Mouse (Mus musculus) kidney, embryonic 15.5 days (tissue): ENCODE data around the gene Mief1. TPM values are rescaled to one million over a fixed set of nuclear protein-coding genes. Genes with fewer than 3 reads are reported as not detected.
A peak's percentile ranks its signal among the peaks of the same experiment; 100 is the strongest.

ENCODE experiments used
- ATAC-seq: fragments of 200-750 bp; cut with Nextera tagmentation; replicated peaks from 2 replicates; pipeline ENCODE4 v1.8.0; 2017; ENCODE audit warnings: moderate TSS enrichment; ENCODE audit not compliant: low FRiP score
- H3K27ac ChIP-seq: fragments of 300-500 bp; sonication (generic); 2 replicates; pipeline ENCODE4 v1.5.1; 2015; ENCODE audit warnings: mild to moderate bottlenecking, inconsistent platforms
- H3K27me3 ChIP-seq: fragments of 300-500 bp; sonication (generic); 2 replicates; pipeline ENCODE4 v1.6.1; 2015; ENCODE audit warnings: inconsistent platforms
- H3K36me3 ChIP-seq: fragments of 300-500 bp; sonication (generic); 2 replicates; pipeline ENCODE4 v1.6.1; 2015; ENCODE audit warnings: inconsistent platforms
- H3K4me1 ChIP-seq: fragments of 300-500 bp; sonication (generic); 2 replicates; pipeline ENCODE4 v1.6.1; 2015; ENCODE audit warnings: inconsistent platforms
- H3K4me2 ChIP-seq: fragments of 300-500 bp; sonication (generic); 2 replicates; pipeline ENCODE4 v1.6.1; 2015; ENCODE audit warnings: moderate library complexity, mild to moderate bottlenecking, inconsistent platforms
- H3K4me3 ChIP-seq: fragments of 300-500 bp; sonication (generic); replicated peaks from 2 replicates; pipeline ENCODE4 v1.5.1; 2015; ENCODE audit warnings: mild to moderate bottlenecking, inconsistent platforms
- H3K9ac ChIP-seq: fragments of 300-500 bp; sonication (generic); 2 replicates; pipeline ENCODE4 v1.6.1; 2015; ENCODE audit warnings: mild to moderate bottlenecking, inconsistent platforms
- H3K9me3 ChIP-seq: fragments of 300-500 bp; sonication (generic); replicated peaks from 2 replicates; pipeline ENCODE4 v1.6.1; 2016; ENCODE audit warnings: inconsistent platforms
- WGBS: fragments of 180-500 bp; shearing (Covaris S2); methylation state at CpG from one replicate; pipeline ENCODE4 v1.1.7; 2015; ENCODE audit warnings: mixed read lengths; 5-methylcytosine and 5-hydroxymethylcytosine counted together
- polyA plus RNA-seq: library from polyadenylated mRNA; unstranded; fragments of >200 nt; fragmentation: Nextera tagmentation; extraction: Ambion mirVana; gene quantifications from 2 replicates; pipeline ENCODE4 v1.2.1, GENCODE M21; 2015

Mief1 gene
- 35.3 and 37.6 TPM in 2 replicates for polyA plus RNA-seq

DNA sequence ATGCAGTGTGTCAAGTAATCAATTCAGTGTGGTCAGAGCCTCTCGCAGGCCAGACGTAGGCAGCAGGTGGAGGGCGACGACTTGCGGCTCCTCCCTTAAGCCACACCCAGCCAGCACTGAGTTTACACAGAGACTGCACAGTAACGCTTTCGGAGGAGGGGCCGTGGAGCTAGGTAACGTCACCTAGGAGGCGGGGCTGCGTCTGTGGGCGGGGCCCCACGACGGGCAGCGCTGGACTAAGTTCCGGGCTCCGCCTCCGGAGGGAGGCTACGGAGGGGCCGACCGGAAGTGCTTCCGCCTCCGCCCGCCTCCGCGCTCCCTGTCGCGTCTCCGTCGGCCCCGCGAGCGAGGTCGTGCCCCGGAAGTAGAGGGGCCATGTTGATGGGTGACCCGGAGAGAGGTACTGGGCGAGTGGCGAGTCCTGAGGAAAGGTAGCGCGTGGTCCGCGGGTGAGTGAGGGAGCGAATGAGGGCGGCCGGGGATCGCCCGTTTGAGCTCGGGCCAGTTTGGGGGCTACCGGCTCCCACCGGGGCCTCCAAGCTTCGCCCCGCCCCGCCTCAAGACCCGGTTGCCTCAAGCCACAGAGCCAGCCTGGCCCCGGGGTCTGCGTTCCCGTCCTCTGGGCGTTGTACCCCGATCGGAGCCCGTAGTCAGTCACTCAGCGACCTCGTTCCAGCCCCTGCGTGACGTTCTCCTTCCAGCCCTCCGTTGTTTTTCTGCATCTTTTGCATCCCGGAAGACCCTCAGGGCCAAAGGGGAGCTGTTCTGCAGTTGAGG, at the start of gene Mief1:
Mief1 (plus strand) TSS at position 286 of the 777 bp plus-strand sequence.
- peak within 1 kb of the TSS; percentile 93 for H3K27ac ChIP-seq
- peaks cover 34% of the 10 kb centered on the region for H3K36me3 ChIP-seq
- H3K4me1 ChIP-seq = peaks cover 20% of the 10 kb centered on the region
- peak; percentile 97 for ATAC-seq
- peak within 1 kb of the TSS; percentile 98 for H3K4me3 ChIP-seq
- H3K27me3 ChIP-seq = no peaks in the 10 kb centered on the region
- H3K9me3 ChIP-seq = no peaks in the 10 kb centered on the region
- under 1% methylated on average over 67 of the region's 67 CpGs for WGBS
- peak within 1 kb of the TSS; percentile 81 for H3K9ac ChIP-seq
- H3K4me2 ChIP-seq = peak within 1 kb of the TSS; percentile 75

DNA sequence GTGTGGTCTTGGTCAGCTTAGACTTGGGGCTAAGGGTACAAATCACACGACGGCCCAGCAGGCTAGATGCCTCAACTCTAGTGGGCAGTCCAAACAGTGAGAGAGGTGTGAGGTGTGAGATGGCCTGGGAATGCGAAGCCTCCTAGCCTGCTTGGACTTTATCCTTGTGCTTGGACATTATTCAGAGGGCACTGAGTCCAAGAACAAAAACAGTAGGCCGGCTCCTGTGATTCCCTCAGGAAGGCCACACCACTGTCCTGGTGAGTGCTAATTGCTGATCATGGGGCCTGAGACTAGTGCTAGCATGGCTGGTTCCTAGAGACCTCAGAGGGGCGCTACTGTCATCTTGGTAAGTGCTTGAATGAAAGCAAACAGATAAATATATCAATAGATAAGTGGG, 44.9 kb upstream of the Mief1 start:
- 77% methylated on average over 5 of the region's 5 CpGs for WGBS
- Histone ChIP-seq H3K4me2 (0 out of 2 replicates have a peak overlapping the region, but pooled peaks have one; percentile 2), H3K4me3 (no peak overlapping the region), H3K27me3 (no peaks in the 10 kb centered on the region), H3K9ac (no peak overlapping the region), H3K9me3 (no peaks in the 10 kb centered on the region), H3K4me1 (peaks cover 34% of the 10 kb centered on the region), H3K36me3 (no peaks in the 10 kb centered on the region), H3K27ac (0 out of 2 replicates have a peak overlapping the region, but pooled peaks have one; percentile 46)
- no peak for ATAC-seq

DNA sequence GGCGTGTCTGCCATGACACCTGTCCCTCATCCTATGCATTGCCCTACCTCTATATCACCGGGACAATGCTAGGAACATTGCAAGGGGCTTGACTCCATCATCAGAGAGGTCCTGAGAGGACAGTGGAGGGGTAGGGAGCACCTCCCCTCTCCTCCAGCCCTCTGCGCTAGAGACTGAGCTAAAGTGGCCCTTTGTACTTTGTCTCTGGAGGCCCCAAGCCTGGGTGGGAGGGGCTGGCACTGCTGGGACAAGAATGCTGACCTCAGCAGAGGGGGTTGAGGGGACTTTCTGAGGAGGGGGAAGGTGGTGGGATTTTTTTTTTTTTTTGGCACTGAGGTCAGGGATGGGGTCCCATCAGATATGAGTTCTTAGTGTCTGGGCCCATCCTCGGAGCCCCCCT, 43.7 kb upstream of the Mief1 start:
- Histone ChIP-seq H3K9me3 (no peaks in the 10 kb centered on the region), H3K36me3 (no peaks in the 10 kb centered on the region), H3K27me3 (no peaks in the 10 kb centered on the region), H3K4me1 (peaks cover 34% of the 10 kb centered on the region), H3K4me3 (no peak overlapping the region), H3K9ac (no peak overlapping the region), H3K4me2 (no peak overlapping the region), H3K27ac (peak overlapping the region; percentile 46; the same call in 1 of the 2 replicates)
- 0 out of 2 replicates have a peak, but pooled peaks have one; percentile 30 for ATAC-seq
- WGBS = 83% methylated on average over 4 of the region's 4 CpGs

DNA sequence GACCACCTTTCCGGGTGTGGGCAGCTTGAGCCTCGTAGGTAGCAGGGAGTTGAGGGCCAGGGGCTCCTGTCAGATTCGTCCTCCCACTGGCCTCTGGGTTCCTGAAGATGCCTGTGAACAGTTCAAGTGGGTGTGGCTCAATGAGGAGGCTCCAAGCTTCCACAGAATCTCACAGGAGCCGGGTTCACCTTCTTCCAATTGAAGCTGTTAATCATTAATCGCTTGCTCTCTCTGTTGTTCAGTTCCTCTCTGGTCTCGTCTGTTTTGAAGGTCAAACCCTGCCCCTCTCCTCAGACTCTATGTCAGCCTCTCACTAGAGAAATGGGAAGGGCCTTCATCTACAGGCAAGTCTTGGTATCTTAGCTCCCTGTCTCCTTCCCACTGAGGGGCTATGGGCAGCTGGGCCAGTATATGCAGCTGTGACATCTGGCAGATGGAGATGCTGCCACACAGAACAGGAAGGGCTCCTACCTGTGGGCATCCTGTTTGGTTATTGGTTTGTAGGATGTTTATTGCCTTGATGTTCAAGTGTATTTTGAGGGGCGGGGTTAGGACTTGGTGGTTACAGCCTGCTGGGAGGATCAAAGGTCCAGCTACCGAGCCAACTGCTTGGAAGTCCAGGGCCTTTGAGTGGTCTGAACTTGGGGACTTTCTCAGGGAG, 42.1 kb upstream of the Mief1 start:
- peak; percentile 71 for ATAC-seq
- no peaks in the 10 kb centered on the region for H3K27me3 ChIP-seq
- WGBS = 50% methylated on average over 8 of the region's 8 CpGs
- no peaks in the 10 kb centered on the region for H3K9me3 ChIP-seq
- H3K27ac ChIP-seq = peak overlapping the region; percentile 48
- no peak overlapping the region for H3K9ac ChIP-seq
- H3K4me2 ChIP-seq = no peak overlapping the region
- H3K4me1 ChIP-seq = peaks cover 34% of the 10 kb centered on the region
- no peak overlapping the region for H3K4me3 ChIP-seq
- no peaks in the 10 kb centered on the region for H3K36me3 ChIP-seq

DNA sequence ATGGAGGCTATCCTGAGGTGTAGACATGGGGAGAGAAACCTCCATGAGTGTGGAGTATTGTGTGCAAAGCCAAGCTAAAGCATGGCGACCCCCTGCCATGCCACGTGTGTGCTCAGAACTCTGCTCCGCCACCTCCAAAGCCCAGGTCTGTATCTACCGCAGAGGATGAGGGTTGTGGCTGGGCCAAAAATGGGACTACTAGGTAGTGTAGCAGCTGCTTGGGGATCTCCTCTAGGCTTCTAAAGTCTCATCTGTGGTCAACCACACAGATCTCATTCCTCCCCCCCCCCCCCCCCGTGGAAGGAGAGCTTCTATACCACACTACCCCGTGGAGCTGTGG, 41.6 kb upstream of the Mief1 start:
- Histone ChIP-seq H3K4me2 (no peak overlapping the region), H3K36me3 (no peaks in the 10 kb centered on the region), H3K27me3 (no peaks in the 10 kb centered on the region), H3K4me1 (peaks cover 34% of the 10 kb centered on the region), H3K9ac (no peak overlapping the region), H3K27ac (peak overlapping the region; percentile 48), H3K4me3 (no peak overlapping the region), H3K9me3 (no peaks in the 10 kb centered on the region)
- 86% methylated on average over 6 of the region's 6 CpGs for WGBS
- no peak for ATAC-seq

DNA sequence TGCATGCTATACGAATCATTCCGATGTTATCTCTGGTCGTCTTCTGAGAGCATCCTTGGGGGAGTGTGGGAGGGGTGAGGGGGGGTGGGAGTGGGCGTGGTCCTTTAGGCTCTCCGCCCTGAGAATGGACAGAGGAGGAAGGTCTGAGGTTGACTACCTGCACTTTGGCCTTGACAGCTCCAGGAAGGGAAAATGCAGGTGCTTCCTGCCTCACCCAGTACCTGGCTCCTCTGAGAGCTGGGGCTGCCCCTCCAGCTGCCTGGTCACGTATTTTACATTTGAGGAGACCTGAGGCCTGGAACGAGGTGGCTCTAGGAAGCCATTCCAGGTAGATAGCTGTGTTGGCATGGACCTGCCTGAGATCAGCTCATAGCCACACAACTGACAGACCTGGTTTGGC, 41.0 kb upstream of the Mief1 start:
- Histone ChIP-seq H3K27me3 (no peaks in the 10 kb centered on the region), H3K4me3 (no peak overlapping the region), H3K9ac (no peak overlapping the region), H3K27ac (no peak overlapping the region), H3K9me3 (no peaks in the 10 kb centered on the region), H3K4me2 (no peak overlapping the region), H3K36me3 (no peaks in the 10 kb centered on the region), H3K4me1 (peaks cover 34% of the 10 kb centered on the region)
- no peak for ATAC-seq
- WGBS = 76% methylated on average over 7 of the region's 7 CpGs

DNA sequence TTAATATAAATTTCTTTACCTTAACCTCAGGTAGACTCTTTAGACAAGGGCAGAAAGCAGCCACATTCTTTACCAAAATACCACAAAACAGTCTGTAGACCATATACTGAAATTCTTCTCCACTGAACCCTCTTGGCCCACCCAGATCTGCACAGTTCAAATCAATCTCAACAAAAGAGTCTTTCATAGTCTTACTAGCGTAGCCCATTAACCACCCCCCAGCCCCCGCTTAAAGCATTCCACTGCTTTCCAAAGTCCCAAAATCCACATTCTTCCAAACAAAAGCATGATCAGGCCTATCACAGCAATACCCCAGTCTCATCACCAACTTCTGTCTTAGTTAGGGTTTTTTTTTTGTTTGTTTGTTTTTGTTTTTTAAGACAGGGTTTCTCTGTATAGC, 34.3 kb upstream of the Mief1 start:
- no peak for ATAC-seq
- Histone ChIP-seq H3K36me3 (no peaks in the 10 kb centered on the region), H3K9ac (no peak overlapping the region), H3K4me2 (no peak overlapping the region), H3K4me3 (no peak overlapping the region), H3K27ac (no peak overlapping the region), H3K27me3 (no peaks in the 10 kb centered on the region), H3K4me1 (no peaks in the 10 kb centered on the region), H3K9me3 (no peaks in the 10 kb centered on the region)
- WGBS = 85% methylated on average over 2 of the region's 2 CpGs

DNA sequence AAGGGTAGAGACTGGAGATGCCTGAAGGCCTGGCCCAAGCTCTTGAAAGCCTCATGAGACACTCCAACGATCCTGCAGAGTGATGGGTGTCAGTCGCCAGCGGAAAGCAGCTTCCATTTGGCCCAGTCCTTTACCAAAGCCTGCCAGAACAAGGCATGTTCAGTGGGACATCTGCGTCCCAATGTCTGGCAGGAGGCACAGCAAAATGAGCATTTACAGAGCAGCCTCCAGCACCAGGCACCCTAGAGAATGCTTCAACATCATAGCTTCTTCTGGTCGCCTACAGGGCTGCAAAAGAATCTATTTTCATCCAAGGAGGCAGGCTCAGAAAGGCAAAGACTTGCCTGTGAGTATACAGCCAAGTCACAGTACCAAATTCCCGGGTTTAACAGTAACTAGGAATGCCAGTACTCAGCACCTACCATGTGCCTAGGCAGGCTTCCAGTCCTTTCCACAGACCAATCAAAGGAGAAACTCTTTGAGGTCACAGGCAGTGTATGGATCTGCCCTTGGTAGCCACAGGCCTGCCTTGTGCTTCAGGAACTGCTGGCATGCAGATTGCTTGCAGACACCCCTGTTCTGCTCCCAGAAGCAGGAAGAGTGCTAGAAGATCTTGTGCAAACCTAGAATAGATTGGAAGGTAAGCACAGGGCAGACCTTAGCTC, 31.6 kb upstream of the Mief1 start:
- Histone ChIP-seq H3K4me1 (no peaks in the 10 kb centered on the region), H3K36me3 (no peaks in the 10 kb centered on the region), H3K4me3 (no peak overlapping the region), H3K27me3 (no peaks in the 10 kb centered on the region), H3K4me2 (no peak overlapping the region), H3K9ac (no peak overlapping the region), H3K27ac (no peak overlapping the region), H3K9me3 (no peaks in the 10 kb centered on the region)
- 84% methylated on average over 6 of the region's 6 CpGs for WGBS
- ATAC-seq = no peak

DNA sequence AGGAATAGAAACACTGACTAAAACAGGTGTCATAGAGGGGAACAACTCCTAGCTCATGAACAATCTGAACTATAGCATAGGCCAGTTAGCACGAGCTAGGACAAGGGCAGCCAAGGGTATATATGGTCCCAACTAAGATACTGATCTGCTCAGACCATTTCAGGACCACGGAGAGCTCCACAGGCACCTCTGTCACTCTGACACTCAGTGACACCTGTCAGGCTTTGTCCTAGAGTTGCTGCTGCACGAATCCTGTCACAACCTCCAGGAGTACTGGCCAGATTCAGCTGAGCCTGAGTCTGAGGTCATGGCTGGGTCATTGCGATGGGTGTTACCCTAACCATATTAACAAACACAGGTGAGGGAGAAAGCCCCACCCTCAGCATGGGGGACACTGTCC, 30.4 kb upstream of the Mief1 start:
- no peak overlapping the region for H3K27ac ChIP-seq
- H3K36me3 ChIP-seq = no peaks in the 10 kb centered on the region
- H3K9me3 ChIP-seq = no peaks in the 10 kb centered on the region
- no peak overlapping the region for H3K9ac ChIP-seq
- no peak overlapping the region for H3K4me3 ChIP-seq
- H3K27me3 ChIP-seq = no peaks in the 10 kb centered on the region
- H3K4me1 ChIP-seq = peaks cover 4% of the 10 kb centered on the region
- 38% methylated on average over 4 of the region's 4 CpGs for WGBS
- no peak overlapping the region for H3K4me2 ChIP-seq
- no peak for ATAC-seq

DNA sequence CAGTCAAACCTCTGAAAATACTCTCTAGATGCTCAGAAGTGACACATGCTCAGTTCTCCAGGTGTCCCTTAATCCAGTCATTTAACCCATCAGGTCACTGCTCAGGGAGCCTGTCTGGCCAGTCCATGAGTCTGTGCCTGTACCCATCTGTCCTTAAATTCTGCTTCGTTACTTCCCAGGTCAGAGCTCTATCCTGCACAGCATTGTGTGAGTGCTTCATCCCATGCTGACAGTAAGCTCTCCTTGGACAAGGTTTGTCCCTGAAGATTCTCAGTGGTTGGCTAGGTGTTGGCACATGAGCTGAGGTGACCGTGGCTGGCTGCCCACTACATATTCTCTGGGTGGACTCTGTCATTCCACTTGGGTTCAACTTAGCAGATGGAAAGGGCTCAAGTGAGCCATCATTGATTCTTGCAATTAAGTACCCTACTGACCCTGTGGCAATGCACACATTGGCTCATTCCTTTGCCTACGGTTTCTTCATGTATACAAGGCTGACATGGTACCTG, 27.7 kb upstream of the Mief1 start:
- Histone ChIP-seq H3K9me3 (no peaks in the 10 kb centered on the region), H3K4me3 (no peak overlapping the region), H3K4me2 (no peak overlapping the region), H3K36me3 (peaks cover 1% of the 10 kb centered on the region), H3K4me1 (peaks cover 9% of the 10 kb centered on the region), H3K9ac (no peak overlapping the region), H3K27me3 (no peaks in the 10 kb centered on the region), H3K27ac (no peak overlapping the region)
- ATAC-seq = no peak
- 89% methylated on average over 3 of the region's 3 CpGs for WGBS

DNA sequence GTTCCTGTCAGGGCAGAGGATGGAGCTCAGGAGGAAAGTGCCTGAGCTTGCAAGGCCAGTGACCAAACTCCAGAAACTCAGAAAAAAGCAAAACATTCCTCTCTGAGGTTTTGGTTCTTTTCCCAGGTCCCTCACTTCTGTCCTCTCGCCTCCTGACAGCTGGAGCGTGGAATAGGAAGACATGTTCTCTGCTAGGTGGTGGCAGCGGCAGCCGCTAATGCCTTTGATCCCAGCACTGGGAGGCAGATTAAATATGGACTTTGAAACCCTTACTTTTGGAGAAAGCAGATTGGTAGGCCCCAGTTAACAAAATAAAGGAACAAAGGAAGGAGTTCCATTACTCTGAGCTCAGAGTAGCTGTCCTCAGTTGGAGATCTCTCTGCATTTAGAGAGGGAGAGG, 25.4 kb upstream of the Mief1 start:
- ATAC-seq = 0 out of 2 replicates have a peak, but pooled peaks have one; percentile 15
- H3K4me1 ChIP-seq = peaks cover 9% of the 10 kb centered on the region
- no peak overlapping the region for H3K9ac ChIP-seq
- peak overlapping the region; percentile 15 for H3K27ac ChIP-seq
- H3K4me2 ChIP-seq = no peak overlapping the region
- WGBS = 17% methylated on average over 4 of the region's 4 CpGs
- no peaks in the 10 kb centered on the region for H3K27me3 ChIP-seq
- no peak overlapping the region for H3K4me3 ChIP-seq
- H3K9me3 ChIP-seq = no peaks in the 10 kb centered on the region
- peaks cover 16% of the 10 kb centered on the region for H3K36me3 ChIP-seq

DNA sequence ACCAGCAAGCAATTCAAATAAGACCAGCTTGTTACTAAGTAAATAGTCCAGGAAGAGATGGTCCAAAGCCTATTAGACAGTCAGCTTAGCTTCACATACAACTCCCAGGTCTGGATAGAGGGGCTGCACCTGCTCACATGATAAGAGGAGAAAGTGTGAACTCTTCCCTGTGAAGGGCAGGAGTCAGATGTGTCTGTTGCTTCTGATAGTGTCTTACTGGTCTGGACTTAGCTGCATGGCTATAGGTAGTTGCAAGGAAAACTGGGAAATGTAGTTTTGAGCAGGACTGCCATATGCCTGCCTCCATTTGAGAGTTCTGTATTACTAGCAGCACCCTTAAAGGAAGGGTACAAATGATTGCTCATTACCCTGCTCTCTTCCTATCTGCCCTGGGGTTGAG, 20.1 kb upstream of the Mief1 start:
- no peak for ATAC-seq
- Histone ChIP-seq H3K9me3 (no peaks in the 10 kb centered on the region), H3K27ac (no peak overlapping the region), H3K27me3 (no peaks in the 10 kb centered on the region), H3K4me3 (no peak overlapping the region), H3K4me1 (peaks cover 2% of the 10 kb centered on the region), H3K36me3 (peaks cover 21% of the 10 kb centered on the region), H3K9ac (no peak overlapping the region), H3K4me2 (no peak overlapping the region)
